Mouse (Mus musculus) stomach, embryonic 14.5 days (tissue): ENCODE results near the gene Ttc38. TPM values are rescaled to one million over a fixed set of nuclear protein-coding genes. Genes with fewer than 3 reads are reported as not detected.

Experiments
- ATAC-seq: fragments of 200-750 bp; cut with Nextera tagmentation; 2 replicates; pipeline ENCODE4 v1.8.0; 2017; ENCODE audit warnings: low read depth, moderate TSS enrichment; ENCODE audit not compliant: insufficient number of reproducible peaks, insufficient read depth, low FRiP score
- H3K27ac ChIP-seq: fragments of 300-500 bp; sonication (generic); 2 replicates; pipeline ENCODE4 v1.5.1; 2014; ENCODE audit warnings: mild to moderate bottlenecking, low read length, moderate library complexity, mixed read lengths
- H3K27me3 ChIP-seq: fragments of 300-500 bp; sonication (generic); 2 replicates; pipeline ENCODE4 v1.6.1; 2014; ENCODE audit warnings: low read length, control low read depth, mixed read lengths; ENCODE audit not compliant: control insufficient read depth, insufficient read depth
- H3K36me3 ChIP-seq: fragments of 300-500 bp; sonication (generic); 2 replicates; pipeline ENCODE4 v1.6.1; 2014; ENCODE audit warnings: mild to moderate bottlenecking, control low read depth, low read length, moderate library complexity, mixed read lengths; ENCODE audit not compliant: control insufficient read depth, insufficient read depth
- H3K4me1 ChIP-seq: fragments of 300-500 bp; sonication (generic); 2 replicates; pipeline ENCODE4 v1.6.1; 2014; ENCODE audit warnings: low read length, control low read depth, mixed read lengths; ENCODE audit not compliant: control insufficient read depth, insufficient read depth
- H3K4me2 ChIP-seq: fragments of 300-500 bp; sonication (generic); replicated peaks from 2 replicates; pipeline ENCODE4 v1.6.1; 2014; ENCODE audit warnings: low read depth, low read length, control low read depth
- H3K4me3 ChIP-seq: fragments of 300-500 bp; sonication (generic); 2 replicates; pipeline ENCODE4 v1.5.1; 2014; ENCODE audit warnings: low read depth, low read length, control low read depth
- H3K9ac ChIP-seq: fragments of 300-500 bp; sonication (generic); replicated peaks from 2 replicates; pipeline ENCODE4 v1.6.1; 2014; ENCODE audit warnings: low read depth, mild to moderate bottlenecking, control low read depth, low read length, moderate library complexity, mixed read lengths
- H3K9me3 ChIP-seq: fragments of 300-500 bp; sonication (generic); 2 replicates; pipeline ENCODE4 v1.6.1; 2016; ENCODE audit warnings: low read depth, low read length, control low read depth; ENCODE audit not compliant: control insufficient read depth
- WGBS: fragments of 180-500 bp; shearing (Covaris S2); extraction: QIAGEN DNeasy Blood & Tissue Kit; methylation state at CpG from one replicate; pipeline ENCODE4 v1.1.7; 2014; 5-methylcytosine and 5-hydroxymethylcytosine counted together
- polyA plus RNA-seq: library from polyadenylated mRNA; unstranded; fragments of >200 nt; fragmentation: Nextera tagmentation; extraction: Ambion mirVana; gene quantifications from 2 replicates; pipeline ENCODE4 v1.2.1, GENCODE M21; 2014

Ttc38 gene
- polyA plus RNA-seq, 1 experiment from 2014 or later: 6.7 TPM

DNA sequence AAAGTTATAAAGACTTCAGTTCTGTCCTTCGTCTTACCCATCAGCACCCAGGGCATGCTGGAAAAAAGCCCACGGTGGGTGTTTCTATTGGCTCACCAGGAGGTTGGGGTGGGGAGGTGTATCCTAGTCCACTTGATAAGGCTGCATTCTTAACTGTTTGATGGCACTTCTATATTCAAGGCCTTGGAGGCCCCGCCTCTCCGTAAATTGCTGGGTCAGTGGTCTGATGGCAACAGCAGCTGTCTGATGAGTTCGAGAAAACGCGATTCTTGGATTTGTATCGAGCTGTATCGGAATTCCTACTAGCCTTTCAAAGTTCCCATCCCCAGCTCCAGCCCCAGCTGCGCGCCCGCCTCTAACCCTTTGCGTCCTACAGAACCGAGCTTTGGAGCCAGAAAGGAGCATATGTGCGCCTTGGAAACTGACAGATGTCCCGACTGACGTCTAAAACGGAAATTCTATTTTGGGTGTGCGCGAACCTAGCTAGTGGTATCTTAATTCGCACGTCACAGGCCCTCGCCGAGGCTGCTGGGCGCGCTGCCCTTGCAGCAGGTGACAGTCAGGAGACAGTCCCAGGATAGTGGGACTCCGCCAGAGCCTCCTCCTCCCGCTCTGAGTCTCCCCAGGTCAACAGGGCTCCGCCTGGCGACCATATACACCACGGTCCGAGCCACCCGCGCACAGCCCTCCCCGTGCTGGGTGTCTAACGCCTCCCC is 21.1 kb upstream of the Ttc38 start:
- H3K4me1 ChIP-seq: peaks cover 8% of the 10 kb centered on the region; the same call in 1 of the 2 replicates
- H3K9ac ChIP-seq: peak overlapping the region; percentile 67
- no peaks in the 10 kb centered on the region for H3K36me3 ChIP-seq
- H3K4me2 ChIP-seq: peak overlapping the region; percentile 91
- H3K27me3 ChIP-seq: no peaks in the 10 kb centered on the region
- ATAC-seq: peak; percentile 86
- 3% methylated on average over 36 of the region's 36 CpGs for WGBS
- H3K27ac ChIP-seq: peak overlapping the region; percentile 85
- peak overlapping the region; percentile 81 for H3K4me3 ChIP-seq
- no peaks in the 10 kb centered on the region for H3K9me3 ChIP-seq

DNA sequence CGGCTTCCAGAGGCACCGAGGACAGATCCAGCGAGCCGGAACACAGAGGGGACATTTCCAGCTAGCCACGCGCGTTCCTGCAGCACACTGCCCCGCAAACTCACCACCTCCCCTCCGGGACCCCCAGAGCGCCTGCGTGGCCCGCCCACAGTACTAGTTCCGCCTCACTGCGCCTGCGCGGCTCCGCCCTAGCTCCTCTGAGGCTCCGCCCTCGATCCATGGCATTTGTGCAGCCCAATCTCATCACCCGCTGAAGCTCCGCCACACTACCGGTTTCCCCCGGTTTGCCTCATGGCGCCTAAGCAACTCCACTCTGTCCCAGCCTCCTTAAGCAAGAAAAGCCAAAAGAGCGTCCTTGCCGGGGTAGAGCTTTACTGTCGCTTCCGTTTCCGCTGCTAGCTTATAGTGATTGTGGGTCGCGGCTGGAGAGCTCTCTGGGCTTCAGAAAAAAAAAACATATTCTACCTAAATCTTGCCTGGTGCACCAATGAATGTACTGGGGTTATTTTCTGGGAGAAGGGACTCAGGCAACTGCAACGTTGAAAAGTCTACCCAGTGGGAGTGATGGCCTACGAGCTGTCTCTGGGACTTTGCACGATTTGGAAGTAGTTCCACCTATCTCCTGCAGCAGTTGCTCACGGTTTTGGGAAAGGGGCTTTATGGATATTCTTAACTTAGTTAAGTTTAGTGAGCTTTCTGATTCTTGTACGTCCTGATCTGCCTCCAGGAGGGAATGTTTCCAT is 20.4 kb upstream of the Ttc38 start, which contains the start of gene Cdpf1:
TSS of gene Cdpf1 (minus strand) at position 163 of the 743 bp plus-strand sequence.
- H3K9ac ChIP-seq: peak within 1 kb of the TSS; percentile 67
- no peaks in the 10 kb centered on the region for H3K9me3 ChIP-seq
- no peaks in the 10 kb centered on the region for H3K27me3 ChIP-seq
- H3K27ac ChIP-seq: peak within 1 kb of the TSS; percentile 85
- H3K4me1 ChIP-seq: peaks cover 8% of the 10 kb centered on the region; the same call in 1 of the 2 replicates
- H3K4me2 ChIP-seq: peak within 1 kb of the TSS; percentile 91
- peak within 1 kb of the TSS; percentile 81 for H3K4me3 ChIP-seq
- peak; percentile 96 for ATAC-seq
- 2% methylated on average over 36 of the region's 36 CpGs for WGBS
- no peaks in the 10 kb centered on the region for H3K36me3 ChIP-seq

DNA sequence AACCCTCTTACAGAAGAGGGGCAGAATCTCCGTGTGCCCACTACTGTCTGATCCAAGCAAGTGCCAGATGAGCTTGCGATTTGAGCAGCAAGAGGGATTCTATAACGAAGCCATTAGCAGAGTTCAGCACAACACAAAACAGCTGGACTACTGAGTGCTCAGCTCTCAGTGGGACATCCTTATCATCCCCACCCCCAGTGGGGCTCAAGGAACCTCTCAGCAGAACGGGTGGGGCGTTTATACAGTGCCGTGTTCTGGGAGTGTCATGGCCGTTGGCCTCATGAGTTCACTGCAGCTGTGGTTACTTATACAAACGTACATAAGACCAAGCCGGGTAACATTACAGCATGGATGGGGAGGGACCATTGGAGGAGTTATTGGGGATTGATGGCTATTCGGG is 18.7 kb upstream of the Ttc38 start:
- no peak overlapping the region for H3K4me3 ChIP-seq
- no peaks in the 10 kb centered on the region for H3K9me3 ChIP-seq
- WGBS: 53% methylated on average over 10 of the region's 10 CpGs
- no peak overlapping the region for H3K27ac ChIP-seq
- H3K4me1 ChIP-seq: peaks cover 8% of the 10 kb centered on the region; the same call in 1 of the 2 replicates
- H3K9ac ChIP-seq: no peak overlapping the region
- no peak overlapping the region for H3K4me2 ChIP-seq
- no peak for ATAC-seq
- H3K36me3 ChIP-seq: no peaks in the 10 kb centered on the region
- H3K27me3 ChIP-seq: no peaks in the 10 kb centered on the region

DNA sequence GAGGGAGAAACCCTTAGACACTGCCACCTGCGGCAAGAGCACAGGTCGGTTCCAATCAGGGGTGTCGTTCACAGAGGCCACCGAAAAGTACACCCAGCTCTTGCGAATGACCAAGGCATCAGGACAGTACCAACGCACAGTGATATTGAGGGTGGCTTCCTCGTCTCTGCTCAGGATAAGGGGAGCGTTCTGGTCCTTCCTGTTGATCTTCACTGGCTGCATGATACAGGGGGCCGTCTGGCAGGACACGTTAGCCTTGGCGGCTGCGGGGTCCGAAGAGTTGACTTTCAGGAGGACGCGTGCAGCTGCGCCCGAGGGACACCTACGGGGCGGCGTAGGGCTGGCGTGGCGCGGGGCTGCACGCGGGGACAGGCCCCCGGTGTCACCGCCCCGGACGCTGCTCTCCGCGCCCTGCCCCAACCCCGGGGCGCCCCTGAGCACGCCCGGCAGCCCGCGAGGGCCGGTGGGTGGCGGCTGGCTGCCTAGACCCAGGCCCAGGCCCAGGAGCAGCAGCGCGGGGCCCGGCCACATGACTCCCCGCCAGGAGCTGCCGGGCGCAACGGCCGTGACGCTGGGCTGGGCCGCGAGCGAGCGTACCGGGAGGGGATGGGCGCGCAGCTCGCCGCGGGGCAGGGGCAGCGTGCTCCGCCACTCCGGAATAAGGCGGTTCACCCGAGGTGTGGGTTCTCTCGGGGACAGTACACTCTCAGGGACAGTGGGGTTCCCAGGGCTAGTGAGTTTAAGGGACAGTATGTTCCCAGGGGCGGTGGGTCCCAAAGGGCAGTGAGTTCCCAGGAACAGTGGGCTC is 10.7 kb upstream of the Ttc38 start, which contains the start of gene Pkdrej:
TSS of gene Pkdrej (minus strand) at position 532 of the 808 bp plus-strand sequence.
- WGBS: 2% methylated on average over 55 of the region's 65 CpGs
- peak; percentile 61 for ATAC-seq
- Histone ChIP-seq H3K36me3 (no peaks in the 10 kb centered on the region), H3K9me3 (no peaks in the 10 kb centered on the region), H3K27me3 (no peaks in the 10 kb centered on the region), H3K4me1 (no peaks in the 10 kb centered on the region), H3K4me3 (peak within 1 kb of the TSS; percentile 47), H3K4me2 (peak within 1 kb of the TSS; percentile 96), H3K27ac (no peak within 1 kb of the TSS), H3K9ac (peak within 1 kb of the TSS; percentile 65)

DNA sequence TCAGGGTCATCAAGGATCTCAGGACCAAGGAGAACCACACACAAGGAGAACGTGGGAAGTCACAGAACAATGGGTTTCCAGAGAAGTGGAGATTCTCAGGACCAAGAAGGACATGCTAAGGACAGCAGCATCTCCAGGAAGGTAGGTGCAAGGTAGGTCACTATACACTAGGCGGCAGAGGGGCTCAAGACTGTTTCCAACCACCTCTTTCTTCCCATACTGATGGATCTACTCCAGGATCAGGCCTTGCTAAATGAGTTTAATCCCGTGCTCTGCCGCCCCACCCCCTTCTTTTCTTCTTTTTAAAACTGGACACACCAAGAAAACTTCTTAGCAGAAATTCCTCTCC is 10.1 kb upstream of the Ttc38 start:
- Histone ChIP-seq H3K36me3 (no peaks in the 10 kb centered on the region), H3K27ac (no peak overlapping the region), H3K9ac (no peak overlapping the region), H3K4me1 (no peaks in the 10 kb centered on the region), H3K4me3 (peak overlapping the region; percentile 47), H3K9me3 (no peaks in the 10 kb centered on the region), H3K27me3 (no peaks in the 10 kb centered on the region), H3K4me2 (peak overlapping the region; percentile 96)
- peak; percentile 6; the same call in 1 of the 2 replicates for ATAC-seq
- whole genome bisulfite sequencing: 22% methylated on average over 4 of the region's 4 CpGs

DNA sequence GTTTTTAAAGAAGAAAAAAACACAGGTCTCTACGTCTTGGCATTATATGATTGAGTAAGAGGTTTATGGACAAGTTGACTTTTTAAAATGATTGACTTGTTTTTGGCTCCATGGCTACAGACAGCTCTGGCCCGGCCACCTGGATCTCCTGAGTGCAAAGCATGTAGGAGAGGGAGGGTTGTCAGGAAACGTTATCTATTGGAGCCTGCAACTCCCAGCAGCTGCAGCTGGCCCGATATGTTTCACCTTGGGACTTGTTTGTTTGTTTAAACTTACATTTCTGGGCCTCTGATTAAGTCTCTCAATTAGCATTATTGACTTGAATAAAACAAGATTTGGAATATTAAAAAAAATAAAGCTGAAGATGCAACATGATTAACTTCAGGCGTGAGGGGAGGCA is 5.4 kb upstream of the Ttc38 start:
- Histone ChIP-seq H3K27me3 (no peaks in the 10 kb centered on the region), H3K27ac (no peak overlapping the region), H3K9ac (no peak overlapping the region), H3K4me3 (no peak overlapping the region), H3K4me2 (no peak overlapping the region), H3K9me3 (no peaks in the 10 kb centered on the region), H3K4me1 (no peaks in the 10 kb centered on the region), H3K36me3 (no peaks in the 10 kb centered on the region)
- ATAC-seq: no peak
- WGBS: 37% methylated on average over 5 of the region's 5 CpGs

DNA sequence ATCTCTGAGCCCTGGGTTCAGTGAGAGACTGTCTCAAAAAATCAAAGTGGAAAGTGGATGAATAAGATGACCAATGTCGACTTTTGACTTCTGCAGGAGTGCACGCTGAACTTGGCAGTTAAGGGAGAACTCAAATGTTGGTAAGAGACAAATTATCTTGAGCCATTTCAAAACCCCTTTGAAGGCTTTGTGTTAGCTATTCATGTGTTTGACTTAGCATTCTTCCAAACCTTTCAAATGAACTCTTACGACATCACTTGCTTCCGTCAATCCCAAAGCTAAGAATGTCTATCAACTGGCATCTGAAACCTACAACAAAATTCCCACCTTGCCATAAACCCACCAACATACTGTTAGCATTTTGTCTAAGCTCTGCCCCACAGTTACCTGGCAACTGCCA is 4.0 kb upstream of the Ttc38 start:
- no peak overlapping the region for H3K4me3 ChIP-seq
- H3K9me3 ChIP-seq: no peaks in the 10 kb centered on the region
- 69% methylated on average over 4 of the region's 4 CpGs for WGBS
- no peak overlapping the region for H3K27ac ChIP-seq
- no peaks in the 10 kb centered on the region for H3K36me3 ChIP-seq
- no peak overlapping the region for H3K9ac ChIP-seq
- H3K4me1 ChIP-seq: no peaks in the 10 kb centered on the region
- no peaks in the 10 kb centered on the region for H3K27me3 ChIP-seq
- no peak for ATAC-seq
- H3K4me2 ChIP-seq: no peak overlapping the region

DNA sequence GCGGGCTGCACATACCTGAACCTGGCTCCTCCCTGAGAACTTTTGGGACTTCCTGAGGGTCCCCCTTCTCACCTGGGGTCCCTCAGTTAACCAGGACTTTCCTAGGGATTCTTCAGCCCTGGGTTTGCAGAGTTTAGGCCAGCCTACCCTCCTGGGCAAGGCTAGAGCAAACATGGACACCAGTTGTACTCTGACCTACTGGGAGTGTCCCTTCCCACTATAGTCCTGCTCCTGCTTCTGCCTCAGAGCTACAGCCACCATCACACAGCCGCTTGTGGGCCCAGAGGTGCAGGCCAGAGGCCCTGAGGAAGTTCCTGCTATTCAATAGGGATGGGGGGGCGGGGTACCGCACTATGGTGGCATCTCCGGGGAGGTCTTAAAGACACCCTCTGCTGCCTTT is 2.6 kb upstream of the Ttc38 start:
- Histone ChIP-seq H3K36me3 (no peaks in the 10 kb centered on the region), H3K9ac (no peak overlapping the region), H3K9me3 (no peaks in the 10 kb centered on the region), H3K4me3 (no peak overlapping the region), H3K4me2 (no peak overlapping the region), H3K27ac (no peak overlapping the region), H3K27me3 (no peaks in the 10 kb centered on the region), H3K4me1 (no peaks in the 10 kb centered on the region)
- ATAC-seq: no peak
- WGBS: 71% methylated on average over 5 of the region's 5 CpGs
